Mouse (Mus musculus) embryonic facial prominence, embryonic 11.5 days (tissue): Measurements from ENCODE around the gene Tanc1. TPM values are rescaled to one million over a fixed set of nuclear protein-coding genes. Genes with fewer than 3 reads are reported as not detected.

Experiments used
- ATAC-seq: fragments of 200-750 bp; cut with Nextera tagmentation; replicated peaks from 2 replicates; pipeline ENCODE4 v1.8.0; 2017; ENCODE audit warnings: low read depth; ENCODE audit not compliant: insufficient number of reproducible peaks, low FRiP score, low TSS enrichment
- DNase-seq: peaks from one replicate; pipeline ENCODE4 v3.0.0-alpha.2; 2015; ENCODE audit warnings: low spot score
- H3K27ac ChIP-seq: fragments of 300-500 bp; sonication (generic); replicated peaks from 2 replicates; pipeline ENCODE4 v1.5.1; 2014; ENCODE audit warnings: mild to moderate bottlenecking, low read depth, low read length, control low read depth
- H3K27me3 ChIP-seq: fragments of 300-500 bp; sonication (generic); 2 replicates; pipeline ENCODE4 v1.6.1; 2014; ENCODE audit warnings: mild to moderate bottlenecking, low read length, moderate library complexity, mixed read lengths; ENCODE audit not compliant: control insufficient read depth, insufficient read depth
- H3K36me3 ChIP-seq: fragments of 300-500 bp; sonication (generic); replicated peaks from 2 replicates; pipeline ENCODE4 v1.6.1; 2014; ENCODE audit warnings: low read depth, mild to moderate bottlenecking, low read length, moderate library complexity, mixed read lengths; ENCODE audit not compliant: control insufficient read depth, insufficient read depth
- H3K4me1 ChIP-seq: fragments of 300-500 bp; sonication (generic); 2 replicates; pipeline ENCODE4 v1.6.1; 2014; ENCODE audit warnings: low read length, mixed read lengths; ENCODE audit not compliant: control insufficient read depth, insufficient read depth
- H3K4me2 ChIP-seq: fragments of 300-500 bp; sonication (generic); 2 replicates; pipeline ENCODE4 v1.6.1; 2014; ENCODE audit warnings: low read depth, mild to moderate bottlenecking, control low read depth, low read length, moderate library complexity
- H3K4me3 ChIP-seq: fragments of 300-500 bp; sonication (generic); 2 replicates; pipeline ENCODE4 v1.5.1; 2014; ENCODE audit warnings: low read depth, low read length, control low read depth
- H3K9ac ChIP-seq: fragments of 300-500 bp; sonication (generic); replicated peaks from 2 replicates; pipeline ENCODE4 v1.6.1; 2014; ENCODE audit warnings: mild to moderate bottlenecking, control low read depth, low read length
- H3K9me3 ChIP-seq: fragments of 300-500 bp; sonication (generic); replicated peaks from 2 replicates; pipeline ENCODE4 v1.6.1; 2016; ENCODE audit warnings: mild to moderate bottlenecking, low read length, inconsistent platforms, mixed read lengths; ENCODE audit not compliant: control insufficient read depth
- WGBS: fragments of 180-500 bp; shearing (Covaris S2); extraction: QIAGEN DNeasy Blood & Tissue Kit; methylation state at CpG from one replicate; pipeline ENCODE4 v1.1.7; 2014; 5-methylcytosine and 5-hydroxymethylcytosine counted together
- polyA plus RNA-seq: library from polyadenylated mRNA; unstranded; fragments of >200 nt; fragmentation: Nextera tagmentation; extraction: Ambion mirVana; gene quantifications from 2 replicates; pipeline ENCODE4 v1.2.1, GENCODE M21; 2014

The Tanc1 gene
- polyA plus RNA-seq, 1 experiment from 2014 or later: 22.7 TPM

- no peak for ATAC-seq
- no peaks in the 10 kb centered on the region for H3K27me3 ChIP-seq
- H3K27ac ChIP-seq: no peak overlapping the region
- 65% methylated on average over 10 of the region's 10 CpGs for WGBS
- no peaks in the 10 kb centered on the region for H3K4me1 ChIP-seq
- no peak overlapping the region for H3K4me3 ChIP-seq
- no peak overlapping the region for H3K4me2 ChIP-seq
- no peak overlapping the region for H3K9ac ChIP-seq
- H3K36me3 ChIP-seq: no peaks in the 10 kb centered on the region
- no peak for DNase-seq
- H3K9me3 ChIP-seq: no peaks in the 10 kb centered on the region
Observed at GRCm38 (mm10) chr2:59587387-59588095, 24.3 kb upstream of the Tanc1 start.

- H3K4me3 ChIP-seq: no peak overlapping the region
- H3K9ac ChIP-seq: no peak overlapping the region
- H3K27me3 ChIP-seq: no peaks in the 10 kb centered on the region
- H3K27ac ChIP-seq: no peak overlapping the region
- H3K4me2 ChIP-seq: no peak overlapping the region
- no peak for ATAC-seq
- no peaks in the 10 kb centered on the region for H3K36me3 ChIP-seq
- no peaks in the 10 kb centered on the region for H3K4me1 ChIP-seq
- DNase-seq: no peak
- 73% methylated on average over 3 of the region's 3 CpGs for WGBS
- no peaks in the 10 kb centered on the region for H3K9me3 ChIP-seq
Observed at GRCm38 (mm10) chr2:59588096-59588405, 23.8 kb upstream of the Tanc1 start.

GRCm38 (mm10) chr2:59593341-59593902 lies 18.4 kb upstream of the Tanc1 start:
- ATAC-seq: no peak
- 58% methylated on average over 7 of the region's 7 CpGs for WGBS
- Histone ChIP-seq H3K9ac (no peak overlapping the region), H3K27ac (no peak overlapping the region), H3K4me1 (peaks cover 3% of the 10 kb centered on the region; the same call in 1 of the 2 replicates), H3K4me2 (no peak overlapping the region), H3K9me3 (no peaks in the 10 kb centered on the region), H3K36me3 (no peaks in the 10 kb centered on the region), H3K27me3 (no peaks in the 10 kb centered on the region), H3K4me3 (no peak overlapping the region)
- no peak for DNase-seq

DNA sequence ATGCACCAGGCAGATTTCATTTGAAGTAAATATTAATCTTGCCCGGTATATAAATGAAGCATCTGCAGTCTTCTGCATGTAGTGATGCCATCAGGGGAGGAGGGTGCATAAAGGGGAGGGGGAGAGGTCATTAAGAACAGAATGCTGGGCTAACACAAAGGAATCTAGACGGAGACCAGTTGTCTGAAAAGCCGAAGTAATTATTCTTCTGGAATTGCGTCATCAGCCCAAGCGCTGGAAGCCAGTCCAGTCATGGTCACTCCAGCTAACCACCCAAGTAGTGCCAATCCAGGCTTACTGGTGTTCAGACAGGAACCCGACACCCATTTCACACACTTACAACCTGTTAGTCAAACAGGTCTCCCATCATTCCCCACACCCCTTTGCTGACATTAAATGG lies 17.7 kb upstream of the Tanc1 start:
- WGBS: 64% methylated on average over 6 of the region's 6 CpGs
- Histone ChIP-seq H3K4me1 (peaks cover 3% of the 10 kb centered on the region; the same call in 1 of the 2 replicates), H3K9ac (no peak overlapping the region), H3K4me2 (no peak overlapping the region), H3K27me3 (no peaks in the 10 kb centered on the region), H3K9me3 (no peaks in the 10 kb centered on the region), H3K27ac (no peak overlapping the region), H3K4me3 (no peak overlapping the region), H3K36me3 (no peaks in the 10 kb centered on the region)
- DNase-seq (no peak), ATAC-seq (no peak)

DNA sequence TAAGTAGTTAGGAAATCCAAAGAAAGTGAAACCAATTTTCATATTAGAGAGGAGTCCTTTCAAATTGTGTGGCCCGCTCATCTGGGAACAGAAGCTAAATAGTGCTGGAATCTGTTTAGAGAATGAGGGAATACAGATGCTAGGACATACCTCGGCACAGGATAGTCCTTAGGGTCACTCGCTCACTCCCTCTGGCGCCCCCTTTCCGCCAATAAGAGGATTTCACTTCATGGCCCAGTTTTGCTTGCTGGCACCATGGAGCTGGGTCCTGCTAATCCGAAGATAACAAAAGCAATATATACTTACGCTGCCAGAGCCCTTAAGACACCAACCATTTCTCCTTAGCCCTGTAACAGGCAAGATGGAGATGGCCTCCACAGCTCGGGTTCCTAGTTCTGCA lies 15.3 kb upstream of the Tanc1 start:
- Histone ChIP-seq H3K4me1 (peaks cover 3% of the 10 kb centered on the region; the same call in 1 of the 2 replicates), H3K9ac (no peak overlapping the region), H3K9me3 (no peaks in the 10 kb centered on the region), H3K4me2 (no peak overlapping the region), H3K27me3 (no peaks in the 10 kb centered on the region), H3K36me3 (no peaks in the 10 kb centered on the region), H3K4me3 (no peak overlapping the region), H3K27ac (no peak overlapping the region)
- ATAC-seq: no peak
- WGBS: 48% methylated on average over 8 of the region's 8 CpGs
- peak; percentile 27 for DNase-seq

DNA sequence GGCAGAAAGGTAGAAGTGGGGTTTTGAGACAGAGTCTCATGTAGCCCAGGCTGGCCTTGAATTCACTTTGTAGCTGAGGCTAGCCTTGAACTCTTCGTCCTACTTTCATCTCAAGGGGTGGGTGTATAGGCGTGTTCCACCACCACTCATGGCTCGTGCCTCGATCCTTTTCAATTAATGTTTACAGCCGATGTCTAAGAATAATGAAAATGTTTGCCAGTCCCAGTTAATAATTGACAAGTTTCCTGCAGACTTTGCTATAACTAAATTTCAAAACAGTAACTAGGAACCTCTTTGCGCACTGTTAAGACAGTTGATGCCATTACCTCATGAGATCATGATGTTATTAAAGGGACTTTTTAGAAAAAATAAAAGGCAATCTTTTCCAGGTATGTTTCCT lies 13.6 kb upstream of the Tanc1 start:
- no peaks in the 10 kb centered on the region for H3K36me3 ChIP-seq
- DNase-seq (no peak), ATAC-seq (no peak)
- peaks cover 3% of the 10 kb centered on the region; the same call in 1 of the 2 replicates for H3K4me1 ChIP-seq
- 86% methylated on average over 6 of the region's 6 CpGs for WGBS
- H3K27me3 ChIP-seq: no peaks in the 10 kb centered on the region
- no peak overlapping the region for H3K27ac ChIP-seq
- no peak overlapping the region for H3K9ac ChIP-seq
- no peak overlapping the region for H3K4me3 ChIP-seq
- H3K9me3 ChIP-seq: no peaks in the 10 kb centered on the region
- no peak overlapping the region for H3K4me2 ChIP-seq

DNA sequence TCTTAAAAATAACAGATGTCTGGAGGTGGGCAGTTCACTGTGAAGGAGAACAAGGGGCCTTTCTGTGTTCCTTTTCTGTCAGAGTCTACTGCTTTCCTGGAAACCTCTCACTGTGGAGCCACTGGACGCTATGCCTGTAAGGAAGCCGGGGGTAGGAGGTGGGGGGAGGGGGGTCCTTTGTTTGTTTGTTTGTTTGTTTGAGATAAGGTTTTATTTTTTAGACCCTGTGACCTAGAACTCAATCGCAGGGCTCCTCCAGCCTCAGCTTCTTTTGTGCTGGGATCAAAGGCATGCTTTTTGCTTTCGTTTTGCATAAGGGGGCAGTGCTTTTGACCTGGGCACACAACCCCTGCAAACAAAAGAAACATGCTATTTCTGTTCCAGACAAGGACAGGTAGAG lies 12.9 kb upstream of the Tanc1 start:
- WGBS: 17% methylated on average over 4 of the region's 4 CpGs
- H3K4me2 ChIP-seq: no peak overlapping the region
- no peak for DNase-seq

GRCm38 (mm10) chr2:59599338-59600111 lies 12.3 kb upstream of the Tanc1 start:
- Histone ChIP-seq H3K27me3 (no peaks in the 10 kb centered on the region), H3K4me2 (no peak overlapping the region)

More for the DNA sequence above, 12.9 kb upstream of the Tanc1 start:
- Histone ChIP-seq H3K9me3 (no peaks in the 10 kb centered on the region), H3K4me1 (peaks cover 2% of the 10 kb centered on the region; the same call in 1 of the 2 replicates), H3K27me3 (no peaks in the 10 kb centered on the region), H3K27ac (no peak overlapping the region), H3K9ac (peak overlapping the region; percentile 6; the same call in 1 of the 2 replicates), H3K4me3 (no peak overlapping the region), H3K36me3 (no peaks in the 10 kb centered on the region)
- ATAC-seq: no peak

More at GRCm38 (mm10) chr2:59599338-59600111, 12.3 kb upstream of the Tanc1 start:
- Histone ChIP-seq H3K9ac (no peak overlapping the region), H3K4me3 (no peak overlapping the region), H3K4me1 (no peaks in the 10 kb centered on the region), H3K36me3 (no peaks in the 10 kb centered on the region), H3K27ac (peak overlapping the region; percentile 78), H3K9me3 (no peaks in the 10 kb centered on the region)
- peak; percentile 84 for ATAC-seq
- DNase-seq: peak; percentile 92
- WGBS: 24% methylated on average over 7 of the region's 7 CpGs
